Mouse (Mus musculus) ovary, postnatal 10 days (tissue): Measurements from ENCODE around the gene Med15.
"Not testable (repeated sequence)": the region's sequence is repeated elsewhere in the genome, so short reads cannot be mapped to it uniquely, and the experiment has no call there.

ENCODE experiments used
- DNase-seq: peaks from one replicate; pipeline ENCODE4 v3.0.0; 2022; ENCODE audit warnings: low spot score

Gene Med15

DNA sequence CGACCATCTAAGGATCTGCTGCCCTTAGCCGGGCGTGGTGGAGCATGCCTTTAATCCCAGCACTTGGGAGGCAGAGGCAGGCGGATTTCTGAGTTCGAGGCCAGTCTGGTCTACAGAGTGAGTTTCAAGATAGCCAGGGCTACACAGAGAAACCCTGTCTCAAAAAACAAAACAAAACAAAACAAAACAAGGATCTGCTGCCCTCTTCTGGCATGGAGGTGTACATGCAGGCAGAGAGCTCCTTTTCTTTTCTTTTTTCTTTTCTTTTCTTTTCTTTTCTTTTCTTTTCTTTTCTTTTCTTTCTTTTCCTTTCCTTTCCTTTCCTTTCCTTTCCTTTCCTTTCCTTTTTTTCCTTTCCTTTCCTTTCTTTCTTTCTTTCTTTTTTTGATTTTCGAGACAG lies 118.0 kb downstream of the Med15 start:
- not testable (repeated sequence) for DNase-seq

DNA sequence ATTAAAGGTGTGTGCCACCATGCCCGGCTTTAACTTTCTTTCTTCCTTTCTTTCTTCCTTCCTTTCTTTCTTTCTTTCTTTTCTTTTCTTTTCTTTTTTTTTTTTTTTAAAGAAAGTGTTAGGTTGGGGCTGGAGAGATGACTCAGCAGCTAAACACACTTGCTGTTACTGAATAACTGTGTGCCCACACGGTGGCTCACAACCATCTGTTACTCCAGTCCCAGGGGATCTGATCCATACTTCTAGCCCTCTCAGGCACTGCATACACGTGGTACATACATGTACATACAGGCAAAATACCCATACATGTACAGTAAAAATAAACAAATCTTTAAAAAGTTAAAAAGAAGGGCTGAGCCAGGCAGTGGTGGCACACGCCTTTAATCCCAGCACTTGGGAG lies 121.3 kb downstream of the Med15 start:
- DNase-seq: no peak

DNA sequence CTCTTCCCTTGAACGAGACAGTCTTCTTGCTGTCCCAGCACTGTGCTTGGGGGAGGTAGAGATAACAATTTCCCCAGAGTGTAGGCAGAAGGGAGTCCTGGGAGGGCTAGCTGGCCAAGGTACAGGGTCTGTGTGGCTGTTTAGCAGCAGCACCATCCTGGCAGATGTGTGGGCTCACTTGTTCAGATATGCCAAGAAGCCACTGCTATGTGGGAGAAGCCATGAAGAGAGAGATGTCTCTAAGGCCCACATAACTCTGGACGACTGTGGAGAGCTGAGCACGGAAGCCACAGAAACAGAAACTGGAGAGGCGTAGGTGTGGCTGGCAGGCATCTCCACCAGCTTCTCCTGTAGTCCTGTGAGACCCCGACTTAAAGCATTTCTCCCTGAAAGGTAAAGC lies 127.0 kb downstream of the Med15 start:
- no peak for DNase-seq

DNA sequence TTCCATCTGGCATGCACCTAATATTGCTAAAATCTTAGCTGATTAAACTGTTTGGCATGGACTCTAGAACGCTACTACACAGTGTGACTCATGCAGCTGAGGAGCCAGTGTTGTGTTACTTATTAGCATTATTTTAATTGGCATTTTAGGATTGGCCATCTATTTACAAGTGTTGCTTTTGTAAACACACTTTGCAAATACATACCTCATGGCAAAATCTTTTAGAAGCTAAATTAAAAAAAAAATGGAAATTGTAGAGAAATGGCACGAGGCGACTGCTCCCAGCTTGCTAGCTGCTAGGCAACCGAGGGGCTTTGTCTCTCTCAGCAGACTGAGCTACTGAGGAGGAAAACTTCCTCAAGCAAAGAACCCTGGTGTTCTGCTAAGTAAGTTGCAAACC lies 127.8 kb downstream of the Med15 start:
- no peak for DNase-seq
